ENCODE assay signal across 20 mouse cellular contexts in the genomic region with DNA sequence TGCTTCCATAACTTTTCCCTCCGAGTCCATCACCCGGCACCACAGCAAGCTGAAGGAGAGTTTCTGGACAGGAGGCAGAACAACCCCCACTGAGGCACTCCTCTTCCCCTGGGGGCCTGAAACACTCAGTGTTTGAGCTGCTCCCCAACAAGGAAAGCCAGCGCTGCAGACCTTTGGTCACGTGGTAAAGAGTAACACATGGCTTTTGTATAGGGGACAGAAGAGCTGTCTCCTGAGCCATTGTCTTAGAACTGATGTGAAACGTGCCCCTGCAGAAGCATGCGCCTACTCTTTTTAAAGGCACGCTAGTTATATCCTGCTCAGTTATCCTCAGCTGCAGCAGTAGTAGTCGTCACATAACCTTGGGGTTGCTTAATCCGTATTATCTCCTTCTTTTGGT. TPM values are rescaled to one million over a fixed set of nuclear protein-coding genes. Genes with fewer than 3 reads are reported as not detected.
DNase-seq lines count a peak whose midpoint lies in the region; ATAC-seq and TF ChIP-seq lines count a peak whose summit lies in the region.
"Had no signal": no experiment of that assay in that cellular context is flagged by ENCODE, and none has a peak within 500 bp of the region (broad histone marks: within the 10 kb centered on the region; RNA-seq: fewer than 3 reads in every experiment).

No protein-coding gene starts in this region.

- no peak for TF ChIP-seq RAD21 in MEL (IDR thresholded peaks at IDR 0.05; ENCODE audit: low read depth, low read length)

- peak overlapping the region; percentile 38 for H3K4me3 ChIP-seq in erythroblast, embryonic 14.5 days (replicated peaks)
- no peak overlapping the region for H3K4me3 ChIP-seq in heart, embryonic 14.5 days (ENCODE audit: control insufficient read depth in 1 of 2, insufficient read depth in 1 of 2, low read depth in 1 of 2, low read length in 2 of 2)
- H3K4me3 ChIP-seq in MEL (ENCODE audit: control insufficient read depth in 1 of 2, insufficient read depth in 1 of 2, low read depth in 2 of 2, low read length in 2 of 2) = no peak overlapping the region
- H3K4me3 ChIP-seq in hindbrain, postnatal 0 days (ENCODE audit: low read length) = no peak overlapping the region
- H3K4me3 ChIP-seq in kidney, adult 2 months (ENCODE audit: insufficient read depth, low read depth, low read length) = no peak overlapping the region
- H3K4me3 ChIP-seq: forebrain, embryonic 13.5 days; gastrocnemius, adult 2 months; intestine, embryonic 15.5 days; left cerebral cortex, adult 2 months; liver, embryonic 15.5 days; megakaryocyte, embryonic 14.5 days had no signal

- H3K9ac ChIP-seq in heart, embryonic 14.5 days (ENCODE audit: low read length) = no peak overlapping the region
- H3K9ac ChIP-seq in MEL (ENCODE audit: control insufficient read depth, low read depth, low read length, poor library complexity, severe bottlenecking) = no peak overlapping the region
- no peak overlapping the region for H3K9ac ChIP-seq in hindbrain, postnatal 0 days (replicated peaks; ENCODE audit: low read length)
- H3K9ac ChIP-seq: forebrain, embryonic 13.5 days; intestine, embryonic 15.5 days; liver, embryonic 15.5 days had no signal

- no peak for TF ChIP-seq EP300 in MEL (IDR thresholded peaks at IDR 0.05; ENCODE audit: low read depth in 1 of 2, low read length in 2 of 2)

- H3K36me3 ChIP-seq in erythroblast, embryonic 14.5 days (ENCODE audit: control insufficient read depth) = peaks cover 47% of the 10 kb centered on the region
- H3K36me3 ChIP-seq in heart, embryonic 14.5 days (ENCODE audit: control insufficient read depth, insufficient read depth, low read length) = no peaks in the 10 kb centered on the region
- H3K36me3 ChIP-seq in MEL (ENCODE audit: control insufficient read depth in 1 of 2, insufficient read depth in 2 of 2, low read length in 2 of 2) = peaks cover 12 to 41% of the 10 kb centered on the region in 2 experiments
- no peaks in the 10 kb centered on the region for H3K36me3 ChIP-seq in hindbrain, postnatal 0 days (ENCODE audit: insufficient read depth, low read length)
- no peaks in the 10 kb centered on the region; the same call in 1 of the 2 replicates for H3K36me3 ChIP-seq in kidney, adult 2 months (ENCODE audit: control insufficient read depth, insufficient read depth, low read length)
- H3K36me3 ChIP-seq: intestine, embryonic 15.5 days had no signal

- 43% methylated on average over 9 of the region's 9 CpGs for WGBS in heart, embryonic 14.5 days
- WGBS in hindbrain, postnatal 0 days = 36% methylated on average over 9 of the region's 9 CpGs
- 82% methylated on average over 9 of the region's 9 CpGs for WGBS in kidney, adult 2 months

- TF ChIP-seq CTCF in MEL (IDR thresholded peaks at IDR 0.05 in 2 of 3, conservative IDR thresholded peaks at IDR 0.05 in 1 of 3; ENCODE audit: control insufficient read depth in 1 of 3, insufficient read depth in 1 of 3, low read depth in 2 of 3, low read length in 3 of 3, poor library complexity in 1 of 3, severe bottlenecking in 1 of 3) = no peak
- TF ChIP-seq CTCF in hindbrain, postnatal 0 days (IDR thresholded peaks at IDR 0.05; ENCODE audit: low read depth) = no peak
- no peak for TF ChIP-seq CTCF in kidney, adult 2 months (conservative IDR thresholded peaks at IDR 0.05; ENCODE audit: insufficient read depth, insufficient read length, low read depth, low read length)

- peaks cover 12% of the 10 kb centered on the region for H3K9me3 ChIP-seq in erythroblast, embryonic 14.5 days (ENCODE audit: control insufficient read depth, low read length)
- H3K9me3 ChIP-seq in heart, embryonic 14.5 days (ENCODE audit: control insufficient read depth, low read length) = 0 out of 2 replicates have a peak, but pooled peaks cover 4% of the 10 kb centered on the region
- no peaks in the 10 kb centered on the region for H3K9me3 ChIP-seq in MEL (replicated peaks; ENCODE audit: insufficient read depth, low read length)
- H3K9me3 ChIP-seq in hindbrain, postnatal 0 days (ENCODE audit: low read length) = peaks cover 3% of the 10 kb centered on the region; the same call in 1 of the 2 replicates
- H3K9me3 ChIP-seq: forebrain, embryonic 13.5 days; intestine, embryonic 15.5 days; liver, embryonic 15.5 days had no signal

- peaks cover 82% of the 10 kb centered on the region for H3K4me1 ChIP-seq in erythroblast, embryonic 14.5 days (ENCODE audit: control insufficient read depth)
- H3K4me1 ChIP-seq in heart, embryonic 14.5 days (ENCODE audit: control insufficient read depth in 2 of 2, insufficient read depth in 2 of 2, low read length in 2 of 2) = peaks cover 6 to 8% of the 10 kb centered on the region in 2 experiments
- H3K4me1 ChIP-seq in MEL (ENCODE audit: control insufficient read depth in 1 of 2, insufficient read depth in 2 of 2, low read length in 2 of 2) = peaks cover 15 to 28% of the 10 kb centered on the region in 2 experiments
- H3K4me1 ChIP-seq in hindbrain, postnatal 0 days (ENCODE audit: insufficient read depth, low read length) = no peaks in the 10 kb centered on the region
- H3K4me1 ChIP-seq in kidney, adult 2 months (ENCODE audit: control insufficient read depth, insufficient read depth, low read length) = peaks cover 38% of the 10 kb centered on the region
- H3K4me1 ChIP-seq: liver, embryonic 15.5 days; megakaryocyte, embryonic 14.5 days had no signal

- no peak overlapping the region for H3K27ac ChIP-seq in heart, embryonic 14.5 days (replicated peaks in 1 of 2; ENCODE audit: control insufficient read depth in 1 of 2, insufficient read depth in 1 of 2, low read depth in 2 of 2, low read length in 2 of 2)
- 0 out of 2 replicates have a peak overlapping the region, but pooled peaks have one; percentile 34 for H3K27ac ChIP-seq in MEL (ENCODE audit: control insufficient read depth, low read depth, low read length)
- no peak overlapping the region for H3K27ac ChIP-seq in hindbrain, postnatal 0 days
- no peak overlapping the region for H3K27ac ChIP-seq in kidney, adult 2 months (ENCODE audit: insufficient read depth, low read depth, low read length)
- H3K27ac ChIP-seq: forebrain, embryonic 13.5 days; gastrocnemius, adult 2 months; intestine, embryonic 15.5 days; left cerebral cortex, adult 2 months; liver, embryonic 15.5 days; stomach, postnatal 0 days had no signal

- H3K4me2 ChIP-seq in heart, embryonic 14.5 days (ENCODE audit: low read length) = no peak overlapping the region
- H3K4me2 ChIP-seq in hindbrain, postnatal 0 days (ENCODE audit: low read depth, low read length) = no peak overlapping the region
- H3K4me2 ChIP-seq: intestine, embryonic 15.5 days; liver, embryonic 15.5 days had no signal

- no peak for DNase-seq in heart, postnatal 36 days
- DNase-seq in MEL (ENCODE audit: low read depth, low spot score) = peak; percentile 13
- DNase-seq in hindbrain, postnatal 0 days (ENCODE audit: low spot score) = no peak
- DNase-seq in kidney, adult 2 months = no peak
- DNase-seq: adrenal gland, postnatal 14 days; cerebellum, adult 9-10 months; gastrocnemius, adult 2 months; kidney, postnatal 10 days; lung, postnatal 10 days; right cerebral cortex, postnatal 14 days; thymus, postnatal 14 days had no signal

- no peak for TF ChIP-seq POLR2A in MEL (IDR thresholded peaks at IDR 0.05; ENCODE audit: control insufficient read depth in 1 of 2, insufficient read depth in 1 of 2, low read depth in 1 of 2, low read length in 2 of 2, poor library complexity in 1 of 2)
- no peak for TF ChIP-seq POLR2A in kidney, adult 2 months (IDR thresholded peaks at IDR 0.05; ENCODE audit: low read depth, low read length)

- intact Hi-C loops in heart, postnatal 36 days (cut with DNase I) = no loop called here

- no peaks in the 10 kb centered on the region for H3K27me3 ChIP-seq in erythroblast, embryonic 14.5 days (ENCODE audit: control insufficient read depth)
- no peaks in the 10 kb centered on the region for H3K27me3 ChIP-seq in heart, embryonic 14.5 days (ENCODE audit: control insufficient read depth, insufficient read depth, low read length)
- H3K27me3 ChIP-seq in MEL (ENCODE audit: control insufficient read depth in 1 of 2, insufficient read depth in 2 of 2, low read length in 2 of 2) = no peaks in the 10 kb centered on the region
- H3K27me3 ChIP-seq in hindbrain, postnatal 0 days (ENCODE audit: insufficient read depth, low read length) = no peaks in the 10 kb centered on the region
- H3K27me3 ChIP-seq in kidney, adult 2 months (replicated peaks; ENCODE audit: control insufficient read depth, insufficient read depth, low read length) = no peaks in the 10 kb centered on the region
- H3K27me3 ChIP-seq: forebrain, embryonic 13.5 days; intestine, embryonic 15.5 days; liver, embryonic 15.5 days; megakaryocyte, embryonic 14.5 days had no signal

- H3K79me2 ChIP-seq in MEL (ENCODE audit: control insufficient read depth, insufficient read depth, low read length, poor library complexity) = peaks cover 41% of the 10 kb centered on the region

- no peak for ATAC-seq in erythroblast, adult 5-6 weeks (replicated peaks; ENCODE audit: low FRiP score, poor library complexity, severe bottlenecking)
- ATAC-seq in heart, embryonic 14.5 days (ENCODE audit: insufficient number of reproducible peaks, insufficient read depth, low FRiP score, low read depth) = 0 out of 2 replicates have a peak, but pooled peaks have one; percentile 17
- ATAC-seq in hindbrain, postnatal 0 days = peak; percentile 32; the same call in 1 of the 2 replicates

TF ChIP-seq in MEL, 35 proteins besides CTCF, POLR2A, EP300 and RAD21 (continues in another document):
- TF ChIP-seq USF1 (IDR thresholded peaks at IDR 0.05; ENCODE audit: low read depth, low read length) = 0 out of 2 replicates have a peak, but pooled peaks have one; percentile 17
- no peak; the same call in 1 of the 2 replicates for TF ChIP-seq SIN3A (IDR thresholded peaks at IDR 0.05; ENCODE audit: low read length)
- no peak for TF ChIP-seq NRF1 (IDR thresholded peaks at IDR 0.05; ENCODE audit: insufficient read depth, low read depth, low read length, poor library complexity, severe bottlenecking)
- no peak for TF ChIP-seq ZC3H11A (IDR thresholded peaks at IDR 0.05; ENCODE audit: low read depth, low read length)
- TF ChIP-seq UBTF (IDR thresholded peaks at IDR 0.05; ENCODE audit: borderline replicate concordance, insufficient read depth, low read depth, low read length) = no peak

RNA-seq across cellular contexts. Expression of gene Pawr, which starts 32.0 kb away (rescaled TPM):
- polyA plus RNA-seq in erythroblast, embryonic 14.5 days (2012) = 0.75 and 1.3 TPM in 2 replicates
- total RNA-seq in erythroblast, adult 5-6 weeks (2015; ENCODE audit: low replicate concordance) = not detected in 2 replicates
- not detected in 2 replicates for total RNA-seq in erythroblast, adult 5-6 weeks (2017; ENCODE audit: low replicate concordance)
- polyA plus RNA-seq in heart, embryonic 14.5 days (2014; fragmentation: Nextera tagmentation; extraction: Ambion mirVana) = 10.6 and 12.4 TPM in 2 replicates
- 1 to 10 TPM; 3.2 to 3.5 TPM for total RNA-seq in heart, postnatal 36 days (2021)
- 19.1 and 20.7 TPM in 2 replicates for total RNA-seq in MEL (2012; rRNA removed)
- polyA plus RNA-seq in MEL (2012; ENCODE audit: insufficient read depth in 1 of 2, insufficient read length in 2 of 2, low read depth in 1 of 2, low replicate concordance in 2 of 2, missing spikeins in 1 of 2) = 10 to 100 TPM in 1 of 2 experiments, not detected in 1; 29.6 TPM
- total RNA-seq in hindbrain, postnatal 0 days (2014; rRNA removed) = 4.7 and 5.6 TPM in 2 replicates
- 3.0 and 3.5 TPM in 2 replicates for polyA plus RNA-seq in hindbrain, postnatal 0 days (2015; fragmentation: Nextera tagmentation; extraction: Ambion mirVana)
- 17.9 and 19.0 TPM in 2 replicates for polyA plus RNA-seq in kidney, adult 2 months (2012; rRNA removed)
